Mouse (Mus musculus): ENCODE measurements around the gene Cct8l1. TPM values are rescaled to one million over a fixed set of nuclear protein-coding genes. Genes with fewer than 3 reads are reported as not detected.

Gene Cct8l1
- polyA plus RNA-seq, 1 experiment, result not detected

- no peak overlapping the region for H3ac ChIP-seq (ENCODE audit: control insufficient read depth, insufficient read length, low read depth)
- no peak for TF ChIP-seq MYOG (IDR thresholded peaks at IDR 0.05; ENCODE audit: control insufficient read depth, extremely low read depth, insufficient read length)
- no peak for TF ChIP-seq FOSL1 (IDR thresholded peaks at IDR 0.05; ENCODE audit: insufficient read depth, low read length, poor library complexity, severe bottlenecking)
- no peak for TF ChIP-seq MYOD1 (IDR thresholded peaks at IDR 0.05; ENCODE audit: control insufficient read depth, insufficient read length, low read depth)
- TF ChIP-seq CEBPB (IDR thresholded peaks at IDR 0.05; ENCODE audit: low read depth), result no peak
- no peak for TF ChIP-seq USF1 (IDR thresholded peaks at IDR 0.05; ENCODE audit: low read depth)
- no peak for TF ChIP-seq MAX (IDR thresholded peaks at IDR 0.05)
- TF ChIP-seq CTCF (IDR thresholded peaks at IDR 0.05; ENCODE audit: control insufficient read depth, insufficient read depth, insufficient read length), result no peak
- no peaks in the 10 kb centered on the region for H3K36me3 ChIP-seq (ENCODE audit: control insufficient read depth, insufficient read depth)
- H3K79me2 ChIP-seq (ENCODE audit: control insufficient read depth, insufficient read depth), result no peaks in the 10 kb centered on the region
- no peaks in the 10 kb centered on the region for H3K27me3 ChIP-seq (ENCODE audit: control insufficient read depth, insufficient read depth, insufficient read length)
- no peaks in the 10 kb centered on the region for H3K79me3 ChIP-seq (ENCODE audit: low read depth)
- no peak overlapping the region for H3K4me3 ChIP-seq (ENCODE audit: insufficient read depth, poor library complexity, severe bottlenecking)
Measured at GRCm38 (mm10) chr5:25526926-25527325, 11.1 kb downstream of the Cct8l1 start.

GRCm38 (mm10) chr5:25527971-25528370, 12.1 kb downstream of the Cct8l1 start:
- Histone ChIP-seq H3ac (ENCODE audit: control insufficient read depth, insufficient read length, low read depth) (no peak overlapping the region), H3K36me3 (ENCODE audit: control insufficient read depth, insufficient read depth) (no peaks in the 10 kb centered on the region), H3K27me3 (ENCODE audit: control insufficient read depth, insufficient read depth, insufficient read length) (no peaks in the 10 kb centered on the region), H3K79me3 (ENCODE audit: low read depth) (no peaks in the 10 kb centered on the region), H3K79me2 (ENCODE audit: control insufficient read depth, insufficient read depth) (no peaks in the 10 kb centered on the region), H3K4me3 (ENCODE audit: insufficient read depth, poor library complexity, severe bottlenecking) (no peak overlapping the region)
- TF ChIP-seq USF1 (IDR thresholded peaks at IDR 0.05; ENCODE audit: low read depth), result no peak
- no peak for TF ChIP-seq CTCF (IDR thresholded peaks at IDR 0.05; ENCODE audit: control insufficient read depth, insufficient read depth, insufficient read length)
- no peak for TF ChIP-seq MYOG (IDR thresholded peaks at IDR 0.05; ENCODE audit: control insufficient read depth, extremely low read depth, insufficient read length)
- no peak for TF ChIP-seq MYOD1 (IDR thresholded peaks at IDR 0.05; ENCODE audit: control insufficient read depth, insufficient read length, low read depth)
- no peak for TF ChIP-seq FOSL1 (IDR thresholded peaks at IDR 0.05; ENCODE audit: insufficient read depth, low read length, poor library complexity, severe bottlenecking)
- no peak for TF ChIP-seq MAX (IDR thresholded peaks at IDR 0.05)
- TF ChIP-seq CEBPB (IDR thresholded peaks at IDR 0.05; ENCODE audit: low read depth), result no peak

GRCm38 (mm10) chr5:25528851-25529528, 13.1 kb downstream of the Cct8l1 start:
- H3K36me3 ChIP-seq (ENCODE audit: control insufficient read depth, insufficient read depth), result no peaks in the 10 kb centered on the region
- peak overlapping the region; percentile 7 for H3ac ChIP-seq (ENCODE audit: control insufficient read depth, insufficient read length, low read depth)
- H3K27me3 ChIP-seq (ENCODE audit: control insufficient read depth, insufficient read depth, insufficient read length), result no peaks in the 10 kb centered on the region
- H3K79me3 ChIP-seq (ENCODE audit: low read depth), result no peaks in the 10 kb centered on the region
- TF ChIP-seq MYOD1 (IDR thresholded peaks at IDR 0.05; ENCODE audit: control insufficient read depth, insufficient read length, low read depth), result no peak
- TF ChIP-seq CEBPB (IDR thresholded peaks at IDR 0.05; ENCODE audit: low read depth), result no peak
- no peak for TF ChIP-seq USF1 (IDR thresholded peaks at IDR 0.05; ENCODE audit: low read depth)
- no peak for TF ChIP-seq MYOG (IDR thresholded peaks at IDR 0.05; ENCODE audit: control insufficient read depth, extremely low read depth, insufficient read length)
- TF ChIP-seq MAX (IDR thresholded peaks at IDR 0.05), result no peak
- no peak for TF ChIP-seq CTCF (IDR thresholded peaks at IDR 0.05; ENCODE audit: control insufficient read depth, insufficient read depth, insufficient read length)
- no peak for TF ChIP-seq FOSL1 (IDR thresholded peaks at IDR 0.05; ENCODE audit: insufficient read depth, low read length, poor library complexity, severe bottlenecking)
- H3K79me2 ChIP-seq (ENCODE audit: control insufficient read depth, insufficient read depth), result no peaks in the 10 kb centered on the region
- H3K4me3 ChIP-seq (ENCODE audit: insufficient read depth, poor library complexity, severe bottlenecking), result peak overlapping the region; percentile 31

- TF ChIP-seq USF1 (IDR thresholded peaks at IDR 0.05; ENCODE audit: low read depth) (no peak), MAX (IDR thresholded peaks at IDR 0.05) (peak; percentile 55), CEBPB (IDR thresholded peaks at IDR 0.05; ENCODE audit: low read depth) (no peak), MYOG (IDR thresholded peaks at IDR 0.05; ENCODE audit: control insufficient read depth, extremely low read depth, insufficient read length) (no peak), CTCF (IDR thresholded peaks at IDR 0.05; ENCODE audit: control insufficient read depth, insufficient read depth, insufficient read length) (no peak), FOSL1 (IDR thresholded peaks at IDR 0.05; ENCODE audit: insufficient read depth, low read length, poor library complexity, severe bottlenecking) (no peak), MYOD1 (IDR thresholded peaks at IDR 0.05; ENCODE audit: control insufficient read depth, insufficient read length, low read depth) (no peak)
- Histone ChIP-seq H3K79me3 (ENCODE audit: low read depth) (no peaks in the 10 kb centered on the region), H3K4me3 (ENCODE audit: insufficient read depth, poor library complexity, severe bottlenecking) (peak overlapping the region; percentile 43), H3ac (ENCODE audit: control insufficient read depth, insufficient read length, low read depth) (peak overlapping the region; percentile 58), H3K36me3 (ENCODE audit: control insufficient read depth, insufficient read depth) (no peaks in the 10 kb centered on the region), H3K79me2 (ENCODE audit: control insufficient read depth, insufficient read depth) (no peaks in the 10 kb centered on the region), H3K27me3 (ENCODE audit: control insufficient read depth, insufficient read depth, insufficient read length) (no peaks in the 10 kb centered on the region)
Measured at GRCm38 (mm10) chr5:25529529-25530421, 13.9 kb downstream of the Cct8l1 start.

GRCm38 (mm10) chr5:25530629-25531028, 14.8 kb downstream of the Cct8l1 start:
- Histone ChIP-seq H3K79me3 (ENCODE audit: low read depth) (no peaks in the 10 kb centered on the region), H3K36me3 (ENCODE audit: control insufficient read depth, insufficient read depth) (no peaks in the 10 kb centered on the region), H3K27me3 (ENCODE audit: control insufficient read depth, insufficient read depth, insufficient read length) (no peaks in the 10 kb centered on the region), H3K79me2 (ENCODE audit: control insufficient read depth, insufficient read depth) (no peaks in the 10 kb centered on the region), H3ac (ENCODE audit: control insufficient read depth, insufficient read length, low read depth) (no peak overlapping the region), H3K4me3 (ENCODE audit: insufficient read depth, poor library complexity, severe bottlenecking) (peak overlapping the region; percentile 43)
- TF ChIP-seq FOSL1 (IDR thresholded peaks at IDR 0.05; ENCODE audit: insufficient read depth, low read length, poor library complexity, severe bottlenecking) (no peak), MAX (IDR thresholded peaks at IDR 0.05) (no peak), MYOG (IDR thresholded peaks at IDR 0.05; ENCODE audit: control insufficient read depth, extremely low read depth, insufficient read length) (no peak), CEBPB (IDR thresholded peaks at IDR 0.05; ENCODE audit: low read depth) (no peak), MYOD1 (IDR thresholded peaks at IDR 0.05; ENCODE audit: control insufficient read depth, insufficient read length, low read depth) (no peak), USF1 (IDR thresholded peaks at IDR 0.05; ENCODE audit: low read depth) (no peak), CTCF (IDR thresholded peaks at IDR 0.05; ENCODE audit: control insufficient read depth, insufficient read depth, insufficient read length) (no peak)
